Comparison of ENCODE assay signal across 10 mouse cellular contexts in the genomic region with DNA sequence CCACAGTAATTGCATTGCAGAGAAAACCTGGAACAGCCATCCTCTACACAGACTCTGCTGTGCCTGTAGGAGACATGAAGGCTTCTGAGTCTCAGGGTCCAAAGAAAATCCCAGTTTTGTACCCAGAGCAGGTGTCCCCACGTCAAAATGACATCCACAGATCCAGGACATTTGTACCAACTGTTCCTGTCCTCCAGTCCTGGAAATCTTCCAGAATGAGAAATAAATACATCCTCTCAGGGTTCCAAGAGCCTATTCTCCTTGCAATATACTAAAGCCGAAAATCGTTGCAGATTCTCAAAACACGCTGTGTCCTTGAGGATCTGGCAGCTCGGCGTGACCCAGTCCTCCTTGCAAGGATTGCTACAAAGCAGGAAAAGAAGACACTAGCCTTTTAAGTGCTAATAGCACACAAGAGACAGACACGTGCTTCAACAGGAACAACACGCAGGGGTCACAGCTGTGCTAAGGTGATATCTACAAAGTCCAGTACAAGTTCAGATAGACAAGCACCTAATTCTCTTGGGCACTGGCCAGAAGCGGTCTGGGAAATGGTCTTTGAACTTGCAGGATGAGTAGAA. TPM values are rescaled to one million over a fixed set of nuclear protein-coding genes. Genes with fewer than 3 reads are reported as not detected.
DNase-seq lines count a peak whose midpoint lies in the region; ATAC-seq and TF ChIP-seq lines count a peak whose summit lies in the region.
"Had no signal": no experiment of that assay in that cellular context is flagged by ENCODE, and none has a peak within 500 bp of the region (broad histone marks: within the 10 kb centered on the region; RNA-seq: fewer than 3 reads in every experiment).

No protein-coding gene starts in this region.

- H3K9ac ChIP-seq in kidney, embryonic 15.5 days: no peak overlapping the region
- H3K9ac ChIP-seq: liver, embryonic 15.5 days had no signal

- H3K27ac ChIP-seq in kidney, embryonic 15.5 days: no peak overlapping the region
- H3K27ac ChIP-seq in cerebellum, adult 2 months (ENCODE audit: insufficient read depth, low read length): peak overlapping the region; percentile 24; the same call in 1 of the 2 replicates
- no peak overlapping the region for H3K27ac ChIP-seq in embryonic facial prominence, embryonic 10.5 days (replicated peaks)
- H3K27ac ChIP-seq: liver, embryonic 15.5 days had no signal

- TF ChIP-seq CTCF in cerebellum, adult 2 months (IDR thresholded peaks at IDR 0.05; ENCODE audit: borderline replicate concordance, insufficient read depth, low read depth, low read length): no peak

- TF ChIP-seq POLR2A in cerebellum, adult 2 months (IDR thresholded peaks at IDR 0.05; ENCODE audit: borderline replicate concordance, insufficient read depth, low read length): no peak

- no peak overlapping the region for H3K4me3 ChIP-seq in kidney, embryonic 15.5 days (replicated peaks)
- H3K4me3 ChIP-seq in cerebellum, adult 2 months (replicated peaks; ENCODE audit: insufficient read depth, low read depth, low read length): no peak overlapping the region
- no peak overlapping the region for H3K4me3 ChIP-seq in embryonic facial prominence, embryonic 10.5 days
- H3K4me3 ChIP-seq: liver, embryonic 15.5 days had no signal

- ATAC-seq in kidney, embryonic 15.5 days (replicated peaks; ENCODE audit: low FRiP score): no peak

- WGBS in kidney, embryonic 15.5 days: 86% methylated on average over 9 of the region's 9 CpGs
- 23% methylated on average over 9 of the region's 9 CpGs for WGBS in cerebellum, adult 2 months
- 91% methylated on average over 9 of the region's 9 CpGs for WGBS in embryonic facial prominence, embryonic 10.5 days

- no peaks in the 10 kb centered on the region for H3K9me3 ChIP-seq in kidney, embryonic 15.5 days (replicated peaks)
- H3K9me3 ChIP-seq in embryonic facial prominence, embryonic 10.5 days: no peaks in the 10 kb centered on the region
- H3K9me3 ChIP-seq: liver, embryonic 15.5 days had no signal

- no peaks in the 10 kb centered on the region; the same call in 1 of the 2 replicates for H3K36me3 ChIP-seq in kidney, embryonic 15.5 days
- H3K36me3 ChIP-seq in embryonic facial prominence, embryonic 10.5 days (replicated peaks): no peaks in the 10 kb centered on the region

- no peaks in the 10 kb centered on the region for H3K27me3 ChIP-seq in kidney, embryonic 15.5 days
- H3K27me3 ChIP-seq in cerebellum, adult 2 months (ENCODE audit: control insufficient read depth, insufficient read depth, low read length): no peaks in the 10 kb centered on the region
- no peaks in the 10 kb centered on the region for H3K27me3 ChIP-seq in embryonic facial prominence, embryonic 10.5 days (replicated peaks; ENCODE audit: low read depth, poor library complexity, severe bottlenecking)
- H3K27me3 ChIP-seq: liver, embryonic 15.5 days had no signal

- no peaks in the 10 kb centered on the region for H3K4me1 ChIP-seq in kidney, embryonic 15.5 days
- H3K4me1 ChIP-seq in cerebellum, adult 2 months (ENCODE audit: control insufficient read depth, insufficient read depth, low read length): peaks cover 19% of the 10 kb centered on the region
- H3K4me1 ChIP-seq in embryonic facial prominence, embryonic 10.5 days: peaks cover 3% of the 10 kb centered on the region; the same call in 1 of the 2 replicates

- H3K4me2 ChIP-seq in kidney, embryonic 15.5 days: no peak overlapping the region
- H3K4me2 ChIP-seq: liver, embryonic 15.5 days; midbrain, embryonic 11.5 days had no signal

- intact Hi-C loops in heart, postnatal 10 days (cut with DNase I): no loop called here

- peak; percentile 62 for DNase-seq in kidney, adult 18-20 months
- peak; percentile 84 for DNase-seq in brain, adult 2 months (ENCODE audit: low read depth, low spot score)
- peak; percentile 49 to 78 for DNase-seq in cerebellum, adult 2 months
- DNase-seq in heart, postnatal 10 days: peak; percentile 16 to 49
- DNase-seq in frontal cortex, postnatal 10 days (ENCODE audit: low spot score in 2 of 2): no peak
- no peak for DNase-seq in embryonic facial prominence, embryonic 10.5 days (ENCODE audit: low spot score)
- DNase-seq: gastrocnemius, postnatal 25 days had no signal

RNA-seq across cellular contexts. Expression of a gene that starts 51.1 kb away (rescaled TPM):
- polyA plus RNA-seq in kidney, embryonic 15.5 days (2015; fragmentation: Nextera tagmentation; extraction: Ambion mirVana): 17.7 and 18.2 TPM in 2 replicates
- polyA plus RNA-seq in cerebellum, adult 2 months (2012; rRNA removed): 50.1 and 51.4 TPM in 2 replicates
- total RNA-seq in heart, postnatal 10 days (2021): 10 to 100 TPM; 17.7 to 22.5 TPM
- 6.5 and 8.9 TPM in 2 replicates for polyA plus RNA-seq in embryonic facial prominence, embryonic 10.5 days (2016; fragmentation: Nextera tagmentation; extraction: Ambion mirVana)

Comparison
In these comparisons a context has a peak if more than half of its experiments do, and no peak if none do; other contexts are left out.
1. DNase-seq: peak in kidney, adult 18-20 months (single experiment), brain, adult 2 months (single experiment), cerebellum, adult 2 months (2 of 2) and heart, postnatal 10 days (2 of 2); none in frontal cortex, postnatal 10 days (0 of 2) and embryonic facial prominence, embryonic 10.5 days (single experiment).